Mouse (Mus musculus): ENCODE measurements around the gene H6pd. TPM values are rescaled to one million over a fixed set of nuclear protein-coding genes. Genes with fewer than 3 reads are reported as not detected.
A peak's percentile ranks its signal among the peaks of the same experiment; 100 is the strongest.

Gene H6pd
- total RNA-seq, 2 experiments from 2014 or later, result 11.4 to 14.2 TPM

- intact Hi-C loops (cut with DNase I), result no loop called here
- DNase-seq (ENCODE audit: low spot score in 2 of 2), result no peak
These were observed 5.7 kb downstream of the H6pd start for GRCm38 (mm10) chr4:150003021-150003580.

GRCm38 (mm10) chr4:150002021-150002528 is 6.7 kb downstream of the H6pd start:
- intact Hi-C loops (cut with DNase I), result no loop called here

GRCm38 (mm10) chr4:150001221-150001860 is 7.5 kb downstream of the H6pd start:
- intact Hi-C loops (cut with DNase I), result no loop called here
- no peak for DNase-seq (ENCODE audit: low spot score in 2 of 2)

More at GRCm38 (mm10) chr4:150002021-150002528, 6.7 kb downstream of the H6pd start:
- DNase-seq (ENCODE audit: low spot score in 2 of 2), result no peak

GRCm38 (mm10) chr4:149999931-150000555 is 8.8 kb downstream of the H6pd start:
- no peak for DNase-seq (ENCODE audit: low spot score in 2 of 2)
- intact Hi-C loops (cut with DNase I), result no loop called here

- intact Hi-C loops (cut with DNase I), result no loop called here
- DNase-seq (ENCODE audit: low spot score in 2 of 2), result no peak
These were observed 9.3 kb downstream of the H6pd start for GRCm38 (mm10) chr4:149999510-149999900.

- DNase-seq (ENCODE audit: low spot score in 2 of 2), result no peak
- intact Hi-C loops (cut with DNase I), result no loop called here
These were observed 9.9 kb downstream of the H6pd start for GRCm38 (mm10) chr4:149998786-149999509.

- intact Hi-C loops (cut with DNase I), result no loop called here
- no peak for DNase-seq (ENCODE audit: low spot score in 2 of 2)
These were observed 10.8 kb downstream of the H6pd start for GRCm38 (mm10) chr4:149997999-149998398.

GRCm38 (mm10) chr4:149996440-149996839 is 12.4 kb downstream of the H6pd start:
- DNase-seq (ENCODE audit: low spot score in 2 of 2), result no peak
- intact Hi-C loops (cut with DNase I), result no loop called here

GRCm38 (mm10) chr4:149995911-149996310 is 12.9 kb downstream of the H6pd start:
- intact Hi-C loops (cut with DNase I), result no loop called here

GRCm38 (mm10) chr4:149994218-149994617 is 14.6 kb downstream of the H6pd start:
- intact Hi-C loops (cut with DNase I), result no loop called here
- no peak for DNase-seq (ENCODE audit: low spot score in 2 of 2)

More at GRCm38 (mm10) chr4:149995911-149996310, 12.9 kb downstream of the H6pd start:
- no peak for DNase-seq (ENCODE audit: low spot score in 2 of 2)

- DNase-seq (ENCODE audit: low spot score in 2 of 2), result no peak
- intact Hi-C loops (cut with DNase I), result no loop called here
These were observed 16.2 kb downstream of the H6pd start for GRCm38 (mm10) chr4:149992670-149993032.

- DNase-seq (ENCODE audit: low spot score in 2 of 2), result no peak
- intact Hi-C loops (cut with DNase I), result no loop called here
These were observed 16.8 kb downstream of the H6pd start for GRCm38 (mm10) chr4:149991755-149992669.

- no peak for DNase-seq (ENCODE audit: low spot score in 2 of 2)
- intact Hi-C loops (cut with DNase I), result no loop called here
These were observed 17.7 kb downstream of the H6pd start for GRCm38 (mm10) chr4:149990954-149991633.

GRCm38 (mm10) chr4:149990212-149990953 is 18.4 kb downstream of the H6pd start:
- no peak for DNase-seq (ENCODE audit: low spot score in 2 of 2)
- intact Hi-C loops (cut with DNase I), result no loop called here

GRCm38 (mm10) chr4:149988931-149989556 is 19.8 kb downstream of the H6pd start:
- peak; percentile 86 to 89 for DNase-seq (ENCODE audit: low spot score in 2 of 2)

GRCm38 (mm10) chr4:149988301-149988700 is 20.5 kb downstream of the H6pd start:
- DNase-seq (ENCODE audit: low spot score in 2 of 2), result no peak
- intact Hi-C loops (cut with DNase I), result no loop called here

More at GRCm38 (mm10) chr4:149988931-149989556, 19.8 kb downstream of the H6pd start:
- intact Hi-C loops (cut with DNase I), result no loop called here

- no peak for DNase-seq (ENCODE audit: low spot score in 2 of 2)
- intact Hi-C loops (cut with DNase I), result no loop called here
These were observed 22.0 kb downstream of the H6pd start for GRCm38 (mm10) chr4:149986671-149987417.
